Mouse (Mus musculus) brain, embryonic 14.5 days (tissue): ENCODE results near the gene Vmn1r25. TPM values are rescaled to one million over a fixed set of nuclear protein-coding genes. Genes with fewer than 3 reads are reported as not detected.
"Not testable (repeated sequence)": the region's sequence is repeated elsewhere in the genome, so short reads cannot be mapped to it uniquely, and the experiment has no call there.

Experiments
- DNase-seq: peaks from one replicate; pipeline ENCODE4 v3.0.0-alpha.2; 2011; ENCODE audit warnings: low read depth
- CTCF ChIP-seq: fragments of 200-500 bp; IDR thresholded peaks from 2 replicates; pipeline ENCODE4 v1.5.1; 2012; ENCODE audit warnings: inconsistent platforms, mild to moderate bottlenecking, moderate library complexity, borderline replicate concordance; ENCODE audit not compliant: insufficient read depth, insufficient read length; ENCODE audit errors: extremely low read depth
- POLR2A ChIP-seq: fragments of 200-500 bp; IDR thresholded peaks from 2 replicates; pipeline ENCODE4 v1.6.1; 2012; ENCODE audit warnings: mild to moderate bottlenecking, inconsistent platforms, borderline replicate concordance; ENCODE audit not compliant: poor library complexity, insufficient read depth, insufficient read length, severe bottlenecking; ENCODE audit errors: extremely low read depth
- polyA plus RNA-seq: library from polyadenylated mRNA; depleted of rRNA; stranded (reverse); fragments of >200 nt; gene quantifications from 2 replicates; pipeline ENCODE4 v1.2.3, GENCODE M21; 2012; rRNA removed

The Vmn1r25 gene
- polyA plus RNA-seq, result not detected in 2 replicates

DNA sequence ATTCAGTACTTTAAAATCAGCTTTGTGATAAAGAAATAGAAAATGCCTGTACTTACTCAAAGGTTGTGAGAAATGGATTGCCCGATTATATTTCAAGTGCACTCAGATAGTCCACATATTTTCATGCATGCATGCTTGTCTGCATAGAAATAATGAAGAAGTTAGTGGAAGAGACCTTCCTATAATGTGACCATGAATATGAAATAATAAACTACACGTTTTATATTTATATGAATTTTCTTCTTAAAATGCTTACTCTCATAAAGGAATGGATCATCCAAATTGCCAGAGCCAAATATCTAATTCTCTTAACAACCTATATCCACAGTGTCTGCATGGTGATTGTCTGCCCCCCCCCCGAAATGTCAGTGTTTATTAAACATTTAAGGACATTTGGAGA is at the start of gene Vmn1r25:
TSS of gene Vmn1r25 (minus strand) at position 101 of the 400 bp plus-strand sequence.
- TF ChIP-seq CTCF, result no peak
- TF ChIP-seq POLR2A, result no peak
- DNase-seq, result no peak

DNA sequence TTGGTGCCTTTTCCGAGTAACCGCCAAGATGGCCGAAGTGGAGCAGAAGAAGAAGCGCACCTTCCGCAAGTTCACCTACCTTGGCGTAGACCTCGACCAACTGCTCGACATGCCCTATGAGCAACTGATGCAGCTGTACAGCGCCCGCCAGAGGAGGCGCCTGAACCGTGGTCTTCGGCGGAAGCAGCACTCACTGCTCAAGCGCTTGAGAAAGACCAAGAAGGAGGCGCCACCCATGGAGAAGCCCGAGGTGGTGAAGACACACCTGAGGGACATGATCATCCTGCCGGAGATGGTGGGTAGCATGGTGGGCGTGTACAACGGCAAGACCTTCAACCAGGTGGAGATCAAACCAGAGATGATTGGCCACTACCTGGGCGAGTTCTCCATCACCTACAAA is 36.9 kb upstream of the Vmn1r25 start:
- not testable (repeated sequence) for DNase-seq

DNA sequence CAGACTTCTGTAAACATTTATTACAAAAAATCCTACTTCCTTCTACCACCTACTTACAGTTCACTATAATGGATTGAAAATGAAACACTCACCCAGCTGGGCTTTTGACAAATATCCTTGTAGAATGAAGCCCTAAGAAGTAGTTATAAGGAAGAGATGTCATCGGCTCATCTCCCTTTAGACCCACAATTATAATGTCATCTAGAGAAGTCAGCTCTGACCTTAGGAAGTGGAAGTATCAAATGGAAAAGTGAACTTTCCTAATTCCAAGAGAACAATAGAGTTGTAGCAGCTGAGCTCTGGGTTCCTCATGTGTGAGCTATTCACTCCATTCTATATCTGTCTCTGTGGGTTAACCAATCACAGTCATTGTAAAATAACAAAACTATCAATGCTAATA is 34.4 kb upstream of the Vmn1r25 start, which contains the start of gene Vmn1r26:
TSS of gene Vmn1r26 (minus strand) at position 101 of the 400 bp plus-strand sequence.
- no peak for DNase-seq
- TF ChIP-seq CTCF (no peak), POLR2A (no peak)

DNA sequence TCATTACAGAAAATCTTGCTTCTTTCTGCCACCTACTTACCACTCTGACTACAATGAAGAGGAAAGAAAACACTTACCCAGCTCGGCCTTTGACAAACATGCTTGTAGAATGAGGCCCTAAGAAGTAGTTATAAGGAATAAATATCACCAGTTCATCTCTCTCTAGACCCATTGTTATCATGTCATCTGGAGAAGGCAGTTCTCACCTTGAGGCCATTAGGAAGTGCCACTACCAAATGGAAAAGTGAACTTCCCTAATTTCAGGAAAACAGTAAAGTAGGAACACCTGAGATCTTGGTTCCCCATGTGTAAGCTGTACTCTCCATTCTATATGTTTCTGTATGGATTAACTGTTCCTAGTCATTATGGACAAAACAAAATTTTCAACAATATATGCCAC is 19.2 kb downstream of the Vmn1r25 start, which contains the start of gene Vmn1r24:
TSS of gene Vmn1r24 (minus strand) at position 101 of the 400 bp plus-strand sequence.
- DNase-seq, result not testable (repeated sequence)

Other genes starting within 250 kb of the Vmn1r25 start
- gene Vopp1, start 155.7 kb downstream of the Vmn1r25 start, polyA plus RNA-seq, result 136 and 160 TPM in 2 replicates
- gene Vmn1r21, start 130.5 kb downstream of the Vmn1r25 start, polyA plus RNA-seq, result not detected in 2 replicates
- gene Vmn1r22, start 72.8 kb downstream of the Vmn1r25 start, polyA plus RNA-seq, result not detected in 2 replicates
- not detected in 2 replicates for gene Vmn1r23, start 54.0 kb downstream of the Vmn1r25 start, polyA plus RNA-seq
- gene Vmn1r24, start 19.3 kb downstream of the Vmn1r25 start, polyA plus RNA-seq, result not detected in 2 replicates
- gene Vmn1r26, start 34.3 kb upstream of the Vmn1r25 start, polyA plus RNA-seq, result not detected in 2 replicates
- gene Vmn1r27, start 238.0 kb upstream of the Vmn1r25 start, polyA plus RNA-seq, result not detected in 2 replicates